Mouse (Mus musculus) intestine, postnatal 0 days (tissue): Measurements from ENCODE around the gene Plekha7. TPM values are rescaled to one million over a fixed set of nuclear protein-coding genes. Genes with fewer than 3 reads are reported as not detected.
A peak's percentile ranks its signal among the peaks of the same experiment; 100 is the strongest.

Experiments used
- ATAC-seq: fragments of 200-750 bp; cut with Nextera tagmentation; 2 replicates; pipeline ENCODE4 v1.8.0; 2017; ENCODE audit warnings: mild to moderate bottlenecking, moderate TSS enrichment, moderate library complexity
- H3K27ac ChIP-seq: fragments of 300-500 bp; sonication (generic); 2 replicates; pipeline ENCODE4 v1.5.1; 2014; ENCODE audit warnings: mild to moderate bottlenecking, low read depth, low read length, moderate library complexity
- H3K27me3 ChIP-seq: fragments of 300-500 bp; sonication (generic); replicated peaks from 2 replicates; pipeline ENCODE4 v1.6.1; 2014; ENCODE audit warnings: low read length, mixed read lengths; ENCODE audit not compliant: control insufficient read depth, insufficient read depth
- H3K36me3 ChIP-seq: fragments of 300-500 bp; sonication (generic); 2 replicates; pipeline ENCODE4 v1.6.1; 2014; ENCODE audit warnings: mild to moderate bottlenecking, moderate library complexity; ENCODE audit not compliant: control insufficient read depth, insufficient read depth
- H3K4me1 ChIP-seq: fragments of 300-500 bp; sonication (generic); replicated peaks from 2 replicates; pipeline ENCODE4 v1.6.1; 2014; ENCODE audit warnings: antibody characterized with exemption, low read length, mixed read lengths; ENCODE audit not compliant: control insufficient read depth, insufficient read depth
- H3K4me2 ChIP-seq: fragments of 300-500 bp; sonication (generic); replicated peaks from 2 replicates; pipeline ENCODE4 v1.6.1; 2014; ENCODE audit warnings: low read depth, mild to moderate bottlenecking, moderate library complexity
- H3K4me3 ChIP-seq: fragments of 300-500 bp; sonication (generic); 2 replicates; pipeline ENCODE4 v1.5.1; 2014; ENCODE audit warnings: low read depth, low read length
- H3K9ac ChIP-seq: fragments of 300-500 bp; sonication (generic); 2 replicates; pipeline ENCODE4 v1.6.1; 2014; ENCODE audit warnings: mild to moderate bottlenecking, low read depth, low read length
- H3K9me3 ChIP-seq: fragments of 300-500 bp; sonication (generic); 2 replicates; pipeline ENCODE4 v1.6.1; 2016; ENCODE audit warnings: mixed run types; ENCODE audit not compliant: control insufficient read depth
- CTCF ChIP-seq: sonication (generic); IDR thresholded peaks from 2 replicates; pipeline ENCODE4 v1.5.1; 2016; ENCODE audit warnings: low read depth, mild to moderate bottlenecking, control low read depth, antibody characterized with exemption, moderate library complexity
- WGBS: fragments of 180-500 bp; shearing (Covaris S2); extraction: QIAGEN DNeasy Blood & Tissue Kit; methylation state at CpG from one replicate; pipeline ENCODE4 v1.1.7; 2014; 5-methylcytosine and 5-hydroxymethylcytosine counted together
- polyA plus RNA-seq: library from polyadenylated mRNA; unstranded; fragments of >200 nt; fragmentation: Nextera tagmentation; extraction: Ambion mirVana; gene quantifications from 2 replicates; pipeline ENCODE4 v1.2.1, GENCODE M21; 2015

The Plekha7 gene
- polyA plus RNA-seq, 1 experiment from 2014 or later, result 17.2 TPM

GRCm38 (mm10) chr7:116234287-116234806, 73.8 kb downstream of the Plekha7 start:
- H3K27ac ChIP-seq, result no peak overlapping the region

DNA sequence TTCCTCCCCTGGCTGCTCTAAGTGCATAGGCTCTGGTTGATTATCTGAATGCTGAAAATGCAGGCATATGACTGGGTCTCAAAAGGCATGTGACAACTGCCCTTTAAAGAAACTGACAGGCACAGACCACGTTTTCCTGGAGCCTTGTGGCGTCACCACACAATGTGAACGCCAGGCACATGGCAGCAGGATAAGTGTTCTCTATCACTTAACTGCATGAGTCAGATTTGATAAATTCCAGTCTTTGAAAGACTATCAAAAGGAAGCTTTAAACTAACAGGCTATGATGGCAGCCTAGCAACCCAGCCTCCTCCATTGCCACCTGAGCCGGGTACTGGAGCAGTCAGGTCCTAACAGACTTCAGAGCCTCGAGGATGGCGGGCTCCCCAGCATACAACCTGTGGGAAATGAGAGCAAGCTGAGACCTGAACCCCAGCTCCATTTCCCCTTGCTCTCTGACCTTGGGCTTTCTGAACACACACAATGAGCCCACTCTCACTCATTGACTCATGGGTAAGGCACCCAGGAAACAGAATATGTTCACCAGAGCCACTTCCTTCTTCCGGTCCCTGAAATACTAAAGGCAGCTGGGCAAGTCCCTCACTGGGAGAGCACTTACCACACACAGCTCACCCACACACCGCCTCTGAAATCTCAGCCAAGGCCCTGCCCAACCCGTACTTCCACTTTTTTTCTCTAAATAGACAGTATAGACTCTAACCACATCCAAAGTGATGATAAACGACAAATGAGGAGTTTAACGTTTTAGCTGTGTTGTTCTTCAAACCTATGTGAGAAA, 77.2 kb downstream of the Plekha7 start:
- Histone ChIP-seq H3K4me3 (no peak overlapping the region), H3K27me3 (no peaks in the 10 kb centered on the region), H3K9me3 (no peaks in the 10 kb centered on the region), H3K4me1 (0 out of 2 replicates have a peak, but pooled peaks cover 3% of the 10 kb centered on the region), H3K36me3 (no peaks in the 10 kb centered on the region), H3K27ac (peak overlapping the region; percentile 31), H3K9ac (no peak overlapping the region), H3K4me2 (no peak overlapping the region)
- TF ChIP-seq CTCF, result no peak
- ATAC-seq, result peak; percentile 32; the same call in 1 of the 2 replicates
- WGBS, result 41% methylated on average over 11 of the region's 11 CpGs

More at GRCm38 (mm10) chr7:116234287-116234806, 73.8 kb downstream of the Plekha7 start:
- Histone ChIP-seq H3K9ac (no peak overlapping the region), H3K4me3 (no peak overlapping the region), H3K9me3 (no peaks in the 10 kb centered on the region), H3K4me1 (peaks cover 8% of the 10 kb centered on the region; the same call in 1 of the 2 replicates), H3K36me3 (no peaks in the 10 kb centered on the region), H3K4me2 (no peak overlapping the region), H3K27me3 (no peaks in the 10 kb centered on the region; the same call in 1 of the 2 replicates)
- no peak for TF ChIP-seq CTCF
- no peak for ATAC-seq
- WGBS, result 36% methylated on average over 7 of the region's 7 CpGs

GRCm38 (mm10) chr7:116226877-116227282, 81.3 kb downstream of the Plekha7 start:
- Histone ChIP-seq H3K27ac (no peak overlapping the region), H3K4me2 (no peak overlapping the region), H3K4me1 (0 out of 2 replicates have a peak, but pooled peaks cover under 1% of the 10 kb centered on the region), H3K27me3 (no peaks in the 10 kb centered on the region), H3K4me3 (no peak overlapping the region), H3K36me3 (no peaks in the 10 kb centered on the region), H3K9ac (no peak overlapping the region), H3K9me3 (no peaks in the 10 kb centered on the region)
- ATAC-seq, result no peak
- 71% methylated on average over 7 of the region's 7 CpGs for WGBS
- TF ChIP-seq CTCF, result no peak

DNA sequence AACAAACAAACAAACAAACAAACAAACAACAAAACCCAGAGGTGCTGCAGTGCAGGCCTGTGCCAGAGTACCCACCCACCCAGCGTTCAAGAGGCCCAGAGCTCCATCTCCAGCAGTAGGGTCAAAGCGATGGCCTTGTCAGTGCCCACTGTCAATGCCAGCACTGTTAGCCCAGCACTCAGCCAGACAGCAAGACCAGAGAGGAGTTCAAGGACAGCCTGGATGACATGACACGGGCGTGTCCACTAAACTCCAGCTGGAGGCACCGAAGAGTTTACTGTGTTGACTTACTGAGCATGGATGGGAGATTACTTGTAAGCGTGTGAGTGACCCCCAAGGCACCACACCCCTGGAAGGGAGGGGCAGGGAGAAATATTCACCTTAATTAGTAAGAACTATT, 81.9 kb downstream of the Plekha7 start:
- Histone ChIP-seq H3K9ac (no peak overlapping the region), H3K27ac (no peak overlapping the region), H3K9me3 (no peaks in the 10 kb centered on the region), H3K4me1 (peaks cover 6% of the 10 kb centered on the region; the same call in 1 of the 2 replicates), H3K4me3 (no peak overlapping the region), H3K27me3 (no peaks in the 10 kb centered on the region), H3K36me3 (no peaks in the 10 kb centered on the region), H3K4me2 (no peak overlapping the region)
- TF ChIP-seq CTCF, result no peak
- no peak for ATAC-seq
- 59% methylated on average over 6 of the region's 6 CpGs for whole genome bisulfite sequencing

DNA sequence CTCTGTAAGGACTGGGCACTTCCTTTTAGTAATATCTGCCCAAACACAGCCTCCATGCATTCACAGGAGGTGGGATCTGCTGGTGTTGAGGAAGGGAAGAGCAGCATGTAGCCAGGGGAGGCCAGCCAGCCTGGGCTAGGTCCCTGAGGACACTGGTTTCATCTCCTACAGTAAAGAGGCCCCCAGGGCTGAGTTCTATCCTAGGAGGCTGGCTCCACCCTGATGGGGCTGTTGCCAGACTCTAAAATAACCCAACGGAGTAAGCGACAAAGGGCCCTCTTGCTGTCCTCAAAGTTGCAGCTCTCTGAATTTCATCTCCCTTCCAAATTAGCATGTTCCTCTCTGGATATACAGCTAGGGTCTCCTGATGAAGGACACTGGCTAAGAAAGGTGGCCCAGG, 83.6 kb downstream of the Plekha7 start:
- H3K4me3 ChIP-seq, result no peak overlapping the region
- no peaks in the 10 kb centered on the region for H3K36me3 ChIP-seq
- no peaks in the 10 kb centered on the region for H3K27me3 ChIP-seq
- H3K4me2 ChIP-seq, result no peak overlapping the region
- TF ChIP-seq CTCF, result no peak
- 47% methylated on average over 2 of the region's 2 CpGs for WGBS
- H3K4me1 ChIP-seq, result peaks cover 17% of the 10 kb centered on the region; the same call in 1 of the 2 replicates
- no peak overlapping the region for H3K27ac ChIP-seq
- no peak overlapping the region for H3K9ac ChIP-seq
- no peak for ATAC-seq
- no peaks in the 10 kb centered on the region for H3K9me3 ChIP-seq

GRCm38 (mm10) chr7:116223010-116223783, 85.0 kb downstream of the Plekha7 start:
- Histone ChIP-seq H3K27ac (peak overlapping the region; percentile 57; the same call in 1 of the 2 replicates), H3K4me2 (no peak overlapping the region), H3K4me1 (peaks cover 17% of the 10 kb centered on the region; the same call in 1 of the 2 replicates), H3K9me3 (no peaks in the 10 kb centered on the region), H3K27me3 (no peaks in the 10 kb centered on the region), H3K36me3 (no peaks in the 10 kb centered on the region), H3K9ac (no peak overlapping the region), H3K4me3 (no peak overlapping the region)
- peak; percentile 22; the same call in 1 of the 2 replicates for TF ChIP-seq CTCF
- WGBS, result 59% methylated on average over 14 of the region's 14 CpGs
- ATAC-seq, result peak; percentile 63
